Mouse (Mus musculus): ENCODE measurements at regions not wholly inside any gene's neighbourhood (a gene's known extent, or its start where the extent isn't known, plus 50 kb on each side); places are given as distances from the start of the nearest gene placed in this dataset.

- Histone ChIP-seq H3K9me3 (replicated peaks; ENCODE audit: control insufficient read depth, low read length) (no peaks in the 10 kb centered on the region), H3K27me3 (ENCODE audit: control insufficient read depth, insufficient read depth, low read length) (no peaks in the 10 kb centered on the region), H3K4me2 (ENCODE audit: low read depth, low read length) (no peak overlapping the region), H3K9ac (ENCODE audit: low read length) (no peak overlapping the region), H3K4me1 (ENCODE audit: control insufficient read depth, insufficient read depth, low read length) (no peaks in the 10 kb centered on the region), H3K36me3 (ENCODE audit: control insufficient read depth, insufficient read depth) (no peaks in the 10 kb centered on the region), H3K4me3 (ENCODE audit: low read length) (no peak overlapping the region), H3K27ac (ENCODE audit: low read length) (no peak overlapping the region)
- WGBS: 29% methylated on average over 2 of the region's 2 CpGs
- no peak for ATAC-seq (replicated peaks; ENCODE audit: extremely low read depth, insufficient read depth, low FRiP score)
Measured at GRCm38 (mm10) chr4:28456312-28456711, 356.6 kb upstream of the Epha7 start.
